Mouse (Mus musculus) testis, postnatal 14 days (tissue): ENCODE measurements around the gene Celf2.
A peak's percentile ranks its signal among the peaks of the same experiment; 100 is the strongest.

ENCODE experiments used
- DNase-seq: peaks from one replicate; pipeline ENCODE4 v3.0.0; 2021; ENCODE audit warnings: low spot score

Celf2 gene

GRCm38 (mm10) chr2:6729984-6730383 is 779.4 kb downstream of the Celf2 start:
- no peak for DNase-seq

GRCm38 (mm10) chr2:6728840-6729252 is 780.5 kb downstream of the Celf2 start:
- DNase-seq: no peak

- no peak for DNase-seq
Measured at GRCm38 (mm10) chr2:6727366-6727765, 782.0 kb downstream of the Celf2 start.

- DNase-seq: no peak
Measured at GRCm38 (mm10) chr2:6726071-6726470, 783.3 kb downstream of the Celf2 start.

- DNase-seq: no peak
Measured at GRCm38 (mm10) chr2:6723602-6724001, 785.8 kb downstream of the Celf2 start.

GRCm38 (mm10) chr2:6721460-6722401 is 787.6 kb downstream of the Celf2 start:
- DNase-seq: no peak

- DNase-seq: peak; percentile 19
Measured at GRCm38 (mm10) chr2:6720753-6721459, 788.5 kb downstream of the Celf2 start.

- DNase-seq: no peak
Measured at GRCm38 (mm10) chr2:6718864-6719263, 790.5 kb downstream of the Celf2 start.

GRCm38 (mm10) chr2:6717953-6718352 is 791.4 kb downstream of the Celf2 start:
- DNase-seq: no peak

- no peak for DNase-seq
Measured at GRCm38 (mm10) chr2:6715562-6715961, 793.8 kb downstream of the Celf2 start.

- DNase-seq: no peak
Measured at GRCm38 (mm10) chr2:6713529-6713928, 795.8 kb downstream of the Celf2 start.

GRCm38 (mm10) chr2:6710687-6711430 is 798.5 kb downstream of the Celf2 start:
- DNase-seq: no peak

- no peak for DNase-seq
Measured at GRCm38 (mm10) chr2:6707959-6708519, 801.3 kb downstream of the Celf2 start.

- DNase-seq: no peak
Measured at GRCm38 (mm10) chr2:6707276-6707675, 802.1 kb downstream of the Celf2 start.

- no peak for DNase-seq
Measured at GRCm38 (mm10) chr2:6705929-6706739, 803.2 kb downstream of the Celf2 start.

GRCm38 (mm10) chr2:6705475-6705874 is 803.9 kb downstream of the Celf2 start:
- no peak for DNase-seq

GRCm38 (mm10) chr2:6704804-6705203 is 804.6 kb downstream of the Celf2 start:
- DNase-seq: no peak

GRCm38 (mm10) chr2:6704342-6704741 is 805.0 kb downstream of the Celf2 start:
- DNase-seq: no peak

- no peak for DNase-seq
Measured at GRCm38 (mm10) chr2:6696326-6696725, 813.0 kb downstream of the Celf2 start.

GRCm38 (mm10) chr2:6695353-6695951 is 813.9 kb downstream of the Celf2 start:
- DNase-seq: no peak

- no peak for DNase-seq
Measured at GRCm38 (mm10) chr2:6689689-6690088, 819.7 kb downstream of the Celf2 start.
